Mouse (Mus musculus): ENCODE results near the gene Rpl23a. TPM values are rescaled to one million over a fixed set of nuclear protein-coding genes. Genes with fewer than 3 reads are reported as not detected.
"Not testable (repeated sequence)": the region's sequence is repeated elsewhere in the genome, so short reads cannot be mapped to it uniquely, and the experiment has no call there.

Gene Rpl23a
- polyA plus RNA-seq, 1 experiment from 2014 or later = 1,241 TPM

DNA sequence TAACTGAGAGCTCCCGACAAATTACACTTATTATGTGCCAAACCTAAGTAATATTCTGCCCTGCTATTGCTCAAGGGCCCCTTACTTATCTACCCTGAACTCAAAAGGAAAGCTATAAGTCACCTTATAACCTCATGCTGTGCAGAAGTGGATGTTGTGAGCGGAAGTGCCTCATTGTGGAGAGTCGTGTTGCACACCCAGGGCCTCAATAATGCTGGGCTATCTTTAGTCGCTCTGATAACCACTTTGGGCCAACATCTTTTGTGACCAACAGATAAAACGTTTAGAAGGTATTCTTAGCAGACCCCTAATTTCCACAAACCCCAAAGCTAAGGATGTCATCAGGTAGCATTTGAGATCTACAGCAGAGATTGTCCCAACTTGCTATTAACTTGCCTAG lies 42.7 kb downstream of the Rpl23a start:
- 0 out of 2 replicates have a peak, but pooled peaks cover 5% of the 10 kb centered on the region for H3K4me1 ChIP-seq (ENCODE audit: control insufficient read depth, insufficient read depth, low read length)
- H3K27ac ChIP-seq (ENCODE audit: low read length) = no peak overlapping the region
- H3K4me2 ChIP-seq (ENCODE audit: low read depth, low read length) = no peak overlapping the region
- WGBS = 79% methylated on average over 5 of the region's 5 CpGs
- H3K9me3 ChIP-seq (ENCODE audit: control insufficient read depth, low read length) = no peaks in the 10 kb centered on the region
- H3K36me3 ChIP-seq (ENCODE audit: control insufficient read depth, insufficient read depth, low read length) = no peaks in the 10 kb centered on the region
- no peaks in the 10 kb centered on the region for H3K27me3 ChIP-seq (replicated peaks; ENCODE audit: control insufficient read depth, insufficient read depth, low read length)
- no peak for ATAC-seq
- no peak overlapping the region for H3K4me3 ChIP-seq (ENCODE audit: low read length)
- no peak overlapping the region for H3K9ac ChIP-seq (ENCODE audit: low read depth, low read length)

DNA sequence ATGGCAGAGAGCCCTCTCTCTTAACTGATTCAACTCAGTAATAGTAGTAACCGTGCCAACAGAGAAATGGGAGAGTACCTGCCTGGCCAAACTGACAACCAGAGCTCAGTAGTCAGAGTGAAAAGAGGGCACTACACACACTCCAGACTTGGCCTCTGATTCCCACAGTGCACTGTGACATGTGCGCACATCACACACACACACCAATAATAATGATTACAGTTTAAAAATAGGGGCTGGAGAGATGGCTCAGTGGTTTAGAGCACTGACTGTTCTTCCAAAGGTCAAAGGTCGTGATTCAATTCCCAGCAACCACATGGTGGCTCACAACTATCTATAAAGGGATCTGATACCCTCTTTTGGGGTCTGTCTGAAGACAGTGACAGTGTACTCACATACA lies 45.4 kb downstream of the Rpl23a start:
- H3K27ac ChIP-seq (ENCODE audit: low read length) = no peak overlapping the region
- no peaks in the 10 kb centered on the region for H3K9me3 ChIP-seq (ENCODE audit: control insufficient read depth, low read length)
- no peak overlapping the region for H3K4me3 ChIP-seq (ENCODE audit: low read length)
- no peaks in the 10 kb centered on the region for H3K27me3 ChIP-seq (replicated peaks; ENCODE audit: control insufficient read depth, insufficient read depth, low read length)
- 86% methylated on average over 3 of the region's 3 CpGs for WGBS
- no peak overlapping the region for H3K4me2 ChIP-seq (ENCODE audit: low read depth, low read length)
- H3K36me3 ChIP-seq (ENCODE audit: control insufficient read depth, insufficient read depth, low read length) = no peaks in the 10 kb centered on the region
- no peak overlapping the region for H3K9ac ChIP-seq (ENCODE audit: low read depth, low read length)
- peaks cover 13% of the 10 kb centered on the region; the same call in 1 of the 2 replicates for H3K4me1 ChIP-seq (ENCODE audit: control insufficient read depth, insufficient read depth, low read length)
- no peak for ATAC-seq

DNA sequence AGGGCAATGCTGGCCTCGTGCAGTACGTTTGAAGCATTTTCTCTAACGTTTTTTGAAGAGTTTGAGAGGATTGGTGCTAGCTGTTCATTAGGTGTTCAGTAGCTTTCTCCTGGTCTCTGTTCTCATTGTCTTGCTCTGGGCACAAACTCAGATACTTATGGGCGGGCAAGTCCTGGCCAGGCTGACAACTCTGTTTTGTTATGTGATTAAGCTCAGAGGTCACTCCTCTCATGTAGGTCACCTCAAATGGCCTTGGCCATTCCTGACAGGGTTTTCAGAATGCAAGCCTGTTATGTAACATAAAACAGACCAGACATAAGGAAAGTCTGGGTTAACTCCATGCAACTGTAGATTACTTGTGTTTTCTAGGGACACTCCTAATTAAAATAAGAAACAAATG lies 45.8 kb downstream of the Rpl23a start:
- H3K4me1 ChIP-seq (ENCODE audit: control insufficient read depth, insufficient read depth, low read length) = peaks cover 15% of the 10 kb centered on the region; the same call in 1 of the 2 replicates
- H3K9me3 ChIP-seq (ENCODE audit: control insufficient read depth, low read length) = no peaks in the 10 kb centered on the region
- WGBS = 83% methylated on average over 4 of the region's 4 CpGs
- ATAC-seq = no peak
- no peak overlapping the region for H3K27ac ChIP-seq (ENCODE audit: low read length)
- no peak overlapping the region for H3K9ac ChIP-seq (ENCODE audit: low read depth, low read length)
- H3K4me2 ChIP-seq (ENCODE audit: low read depth, low read length) = no peak overlapping the region
- H3K27me3 ChIP-seq (replicated peaks; ENCODE audit: control insufficient read depth, insufficient read depth, low read length) = no peaks in the 10 kb centered on the region
- H3K36me3 ChIP-seq (ENCODE audit: control insufficient read depth, insufficient read depth, low read length) = no peaks in the 10 kb centered on the region
- no peak overlapping the region for H3K4me3 ChIP-seq (ENCODE audit: low read length)

DNA sequence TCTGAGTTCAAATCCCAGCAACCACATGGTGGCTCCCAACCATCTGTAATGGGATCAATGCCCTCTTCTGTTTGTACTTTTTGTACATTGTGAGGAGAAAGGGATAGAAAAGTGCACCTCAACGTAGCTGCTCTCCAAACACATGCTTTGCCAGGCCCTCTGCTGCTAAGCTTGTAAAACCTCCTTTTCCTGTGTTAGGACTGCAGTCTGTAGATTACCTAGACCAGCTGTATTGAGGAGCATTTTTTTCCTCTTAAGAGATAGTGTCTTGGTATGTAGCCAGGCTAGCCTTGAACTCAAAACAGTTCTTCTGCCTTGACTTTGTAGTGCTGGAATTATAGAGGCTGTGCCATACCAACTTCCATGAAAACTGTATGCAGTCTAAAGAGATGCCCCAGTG lies 47.3 kb downstream of the Rpl23a start:
- H3K36me3 ChIP-seq (ENCODE audit: control insufficient read depth, insufficient read depth, low read length) = no peaks in the 10 kb centered on the region
- H3K9me3 ChIP-seq (ENCODE audit: control insufficient read depth, low read length) = no peaks in the 10 kb centered on the region
- ATAC-seq = no peak
- H3K4me3 ChIP-seq (ENCODE audit: low read length) = no peak overlapping the region
- H3K9ac ChIP-seq (ENCODE audit: low read depth, low read length) = no peak overlapping the region
- 91% methylated on average over 1 of the region's 1 CpGs for WGBS
- H3K4me1 ChIP-seq (ENCODE audit: control insufficient read depth, insufficient read depth, low read length) = peaks cover 17% of the 10 kb centered on the region; the same call in 1 of the 2 replicates
- H3K27me3 ChIP-seq (replicated peaks; ENCODE audit: control insufficient read depth, insufficient read depth, low read length) = no peaks in the 10 kb centered on the region
- H3K27ac ChIP-seq (ENCODE audit: low read length) = no peak overlapping the region
- H3K4me2 ChIP-seq (ENCODE audit: low read depth, low read length) = no peak overlapping the region

DNA sequence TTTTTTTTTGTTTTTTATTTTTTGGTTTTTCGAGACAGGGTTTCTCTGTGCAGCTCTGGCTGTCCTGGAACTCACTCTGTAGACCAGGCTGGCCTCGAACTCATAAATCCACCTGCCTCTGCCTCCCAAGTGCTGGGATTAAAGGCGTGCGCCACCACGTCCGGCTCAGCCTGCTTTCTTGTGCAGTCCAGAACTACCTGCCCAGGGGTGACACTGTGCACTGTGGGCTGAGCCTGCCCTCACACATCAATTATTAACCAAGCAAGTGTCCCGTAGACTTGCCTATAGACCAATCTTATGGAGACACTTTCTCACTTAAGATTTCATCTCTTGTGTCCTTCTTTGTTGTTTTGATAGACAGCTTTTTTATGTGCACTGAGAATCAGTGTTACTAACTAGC lies 48.1 kb downstream of the Rpl23a start:
- H3K9me3 ChIP-seq (ENCODE audit: control insufficient read depth, low read length); H3K27ac ChIP-seq (ENCODE audit: low read length); H3K27me3 ChIP-seq (replicated peaks; ENCODE audit: control insufficient read depth, insufficient read depth, low read length); H3K36me3 ChIP-seq (ENCODE audit: control insufficient read depth, insufficient read depth, low read length); H3K4me3 ChIP-seq (ENCODE audit: low read length); H3K4me2 ChIP-seq (ENCODE audit: low read depth, low read length); H3K9ac ChIP-seq (ENCODE audit: low read depth, low read length): not testable (repeated sequence)
- 63% methylated on average over 7 of the region's 7 CpGs for WGBS
- peak; percentile 82 for ATAC-seq
- H3K4me1 ChIP-seq (ENCODE audit: control insufficient read depth, insufficient read depth, low read length) = peaks cover 17% of the 10 kb centered on the region; the same call in 1 of the 2 replicates

DNA sequence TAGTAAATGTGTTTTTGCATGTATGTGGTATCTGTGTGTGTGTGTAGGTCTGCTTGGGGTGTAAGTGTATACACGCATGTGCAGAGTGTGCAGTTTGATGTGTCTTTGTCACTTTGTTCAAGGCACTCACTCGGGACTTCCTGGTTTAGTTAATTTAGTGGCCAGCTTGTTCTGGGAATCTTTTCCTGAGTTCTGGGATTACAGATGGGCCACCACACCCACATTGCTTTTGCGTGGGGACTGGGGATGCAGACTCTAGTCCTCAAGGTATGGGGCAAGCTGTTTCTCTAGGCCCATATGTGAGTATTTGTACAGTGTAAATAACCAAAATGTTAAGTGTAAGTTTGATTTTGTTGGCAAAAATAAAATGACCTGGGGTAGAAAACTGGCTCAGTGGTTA lies 49.0 kb downstream of the Rpl23a start:
- H3K4me3 ChIP-seq (ENCODE audit: low read length) = no peak overlapping the region
- 76% methylated on average over 3 of the region's 3 CpGs for WGBS
- no peak overlapping the region for H3K4me2 ChIP-seq (ENCODE audit: low read depth, low read length)
- peaks cover 17% of the 10 kb centered on the region; the same call in 1 of the 2 replicates for H3K4me1 ChIP-seq (ENCODE audit: control insufficient read depth, insufficient read depth, low read length)
- H3K27me3 ChIP-seq (replicated peaks; ENCODE audit: control insufficient read depth, insufficient read depth, low read length) = no peaks in the 10 kb centered on the region
- no peak overlapping the region for H3K27ac ChIP-seq (ENCODE audit: low read length)
- no peak overlapping the region for H3K9ac ChIP-seq (ENCODE audit: low read depth, low read length)
- no peaks in the 10 kb centered on the region for H3K36me3 ChIP-seq (ENCODE audit: control insufficient read depth, insufficient read depth, low read length)
- no peak for ATAC-seq
- H3K9me3 ChIP-seq (ENCODE audit: control insufficient read depth, low read length) = no peaks in the 10 kb centered on the region

DNA sequence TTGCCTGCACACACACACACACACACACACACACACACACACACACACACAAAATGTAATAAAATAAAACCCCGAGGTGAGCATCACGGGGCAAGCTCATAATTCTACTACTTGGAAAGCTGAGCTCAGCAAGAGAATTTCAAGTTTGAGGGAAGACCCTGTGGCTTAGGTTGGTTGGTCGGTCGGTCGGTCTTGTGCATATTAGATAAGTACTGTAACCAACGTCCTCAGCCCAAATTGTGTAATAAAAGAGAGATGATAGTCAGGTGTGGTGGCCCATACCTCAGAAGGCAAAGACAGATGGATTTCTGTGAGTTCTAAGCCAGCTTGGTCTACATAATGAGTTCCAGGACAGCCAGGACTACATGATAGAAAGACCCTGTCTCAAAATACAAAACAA lies 49.5 kb downstream of the Rpl23a start:
- WGBS = 84% methylated on average over 6 of the region's 6 CpGs
- H3K9ac ChIP-seq (ENCODE audit: low read depth, low read length) = no peak overlapping the region
- no peak for ATAC-seq
- H3K9me3 ChIP-seq (ENCODE audit: control insufficient read depth, low read length) = no peaks in the 10 kb centered on the region
- no peak overlapping the region for H3K27ac ChIP-seq (ENCODE audit: low read length)
- peaks cover 20% of the 10 kb centered on the region for H3K4me1 ChIP-seq (ENCODE audit: control insufficient read depth, insufficient read depth, low read length)
- no peak overlapping the region for H3K4me3 ChIP-seq (ENCODE audit: low read length)
- no peaks in the 10 kb centered on the region for H3K36me3 ChIP-seq (ENCODE audit: control insufficient read depth, insufficient read depth, low read length)
- H3K27me3 ChIP-seq (replicated peaks; ENCODE audit: control insufficient read depth, insufficient read depth, low read length) = no peaks in the 10 kb centered on the region
- H3K4me2 ChIP-seq (ENCODE audit: low read depth, low read length) = no peak overlapping the region

Small RNAs within 50 kb of the gene (microRNA-seq; reads per million reads assigned to microRNA genes)
- not detected for gene Mir7653

Other genes with a start within 250 kb of the Rpl23a start
- 9.4 and 9.5 TPM in 2 replicates for gene Phf12, start 200.8 kb downstream of the Rpl23a start, polyA plus RNA-seq (2015; fragmentation: Nextera tagmentation; extraction: Ambion mirVana)
- gene Dhrs13, start 151.3 kb downstream of the Rpl23a start, polyA plus RNA-seq (2015; fragmentation: Nextera tagmentation; extraction: Ambion mirVana) = 14.2 and 16.9 TPM in 2 replicates
- gene Flot2, start 145.7 kb downstream of the Rpl23a start, polyA plus RNA-seq (2015; fragmentation: Nextera tagmentation; extraction: Ambion mirVana) = 37.8 and 40.9 TPM in 2 replicates
- 29.2 and 31.2 TPM in 2 replicates for gene Eral1, start 103.2 kb downstream of the Rpl23a start, polyA plus RNA-seq (2015; fragmentation: Nextera tagmentation; extraction: Ambion mirVana)
- gene Fam222b, start 88.9 kb downstream of the Rpl23a start, polyA plus RNA-seq (2015; fragmentation: Nextera tagmentation; extraction: Ambion mirVana) = 14.2 and 16.1 TPM in 2 replicates
- gene Traf4, start 18.0 kb downstream of the Rpl23a start, polyA plus RNA-seq (2015; fragmentation: Nextera tagmentation; extraction: Ambion mirVana) = 73.9 and 79.8 TPM in 2 replicates
- gene Nek8, start 6.9 kb downstream of the Rpl23a start, polyA plus RNA-seq (2015; fragmentation: Nextera tagmentation; extraction: Ambion mirVana) = 14.9 and 17.1 TPM in 2 replicates
- gene Tlcd1, start 6.9 kb downstream of the Rpl23a start, polyA plus RNA-seq (2015; fragmentation: Nextera tagmentation; extraction: Ambion mirVana) = 39.5 and 44.2 TPM in 2 replicates
- 71.0 and 73.4 TPM in 2 replicates for gene Rab34, start 4.8 kb upstream of the Rpl23a start, polyA plus RNA-seq (2015; fragmentation: Nextera tagmentation; extraction: Ambion mirVana)
- gene Proca1, start 9.8 kb upstream of the Rpl23a start, polyA plus RNA-seq (2015; fragmentation: Nextera tagmentation; extraction: Ambion mirVana) = 1.8 and 2.3 TPM in 2 replicates
- 72.7 and 74.8 TPM in 2 replicates for gene Sdf2, start 62.2 kb upstream of the Rpl23a start, polyA plus RNA-seq (2015; fragmentation: Nextera tagmentation; extraction: Ambion mirVana)
- 19.6 and 21.1 TPM in 2 replicates for gene Supt6, start 62.4 kb upstream of the Rpl23a start, polyA plus RNA-seq (2015; fragmentation: Nextera tagmentation; extraction: Ambion mirVana)
- 50.6 and 56.9 TPM in 2 replicates for gene 2610507B11Rik, start 78.2 kb upstream of the Rpl23a start, polyA plus RNA-seq (2015; fragmentation: Nextera tagmentation; extraction: Ambion mirVana)
- gene BC030499, start 107.3 kb upstream of the Rpl23a start, polyA plus RNA-seq (2015; fragmentation: Nextera tagmentation; extraction: Ambion mirVana) = 0.32 TPM in 1 of 2 replicates, not detected in the other
- gene Spag5, start 117.9 kb upstream of the Rpl23a start, polyA plus RNA-seq (2015; fragmentation: Nextera tagmentation; extraction: Ambion mirVana) = 23.4 and 27.3 TPM in 2 replicates
- gene Aldoc, start 139.4 kb upstream of the Rpl23a start, polyA plus RNA-seq (2015; fragmentation: Nextera tagmentation; extraction: Ambion mirVana) = 33.3 and 34.0 TPM in 2 replicates
- gene Pigs, start 144.8 kb upstream of the Rpl23a start, polyA plus RNA-seq (2015; fragmentation: Nextera tagmentation; extraction: Ambion mirVana) = 92.9 and 93.1 TPM in 2 replicates
- gene Unc119, start 159.9 kb upstream of the Rpl23a start, polyA plus RNA-seq (2015; fragmentation: Nextera tagmentation; extraction: Ambion mirVana) = 29.5 and 29.9 TPM in 2 replicates
- not detected in 2 replicates for gene Foxn1, start 203.0 kb upstream of the Rpl23a start, polyA plus RNA-seq (2015; fragmentation: Nextera tagmentation; extraction: Ambion mirVana)
- gene Slc13a2, start 238.6 kb upstream of the Rpl23a start, polyA plus RNA-seq (2015; fragmentation: Nextera tagmentation; extraction: Ambion mirVana) = 4.6 and 6.7 TPM in 2 replicates

All from intestine, embryonic 16.5 days (tissue).